Mouse (Mus musculus) megakaryocyte, embryonic 14.5 days (primary cell): Measurements from ENCODE around the gene Serpine2.

Source experiments
- FLI1 ChIP-seq: IDR thresholded peaks from 2 replicates; pipeline ENCODE4 v1.6.1; 2012; ENCODE audit warnings: low read length, inconsistent platforms, mixed read lengths
- GATA1 ChIP-seq: IDR thresholded peaks from 3 replicates; pipeline ENCODE4 v1.6.1; 2012; ENCODE audit warnings: mixed read lengths, low read length, inconsistent platforms, borderline replicate concordance

DNA sequence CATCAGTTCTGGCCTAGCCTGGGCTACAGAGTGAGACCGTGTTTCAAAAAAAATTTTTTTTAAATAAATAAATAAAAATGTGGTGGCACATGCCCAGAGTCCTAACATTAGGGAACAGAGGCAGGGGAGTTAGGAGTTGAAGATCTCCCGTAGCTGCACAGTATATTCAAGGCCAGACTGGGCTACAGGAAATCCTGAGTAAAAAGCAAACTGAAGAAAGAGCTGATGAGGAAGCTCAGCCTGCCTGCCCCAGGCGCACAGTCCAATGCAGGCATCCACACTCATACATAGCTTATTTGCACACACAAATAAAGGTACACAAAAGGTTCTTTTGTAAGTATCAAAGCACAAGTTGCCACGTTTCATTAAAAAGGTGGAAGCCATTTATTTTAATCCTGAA, 103.4 kb downstream of the Serpine2 start:
- TF ChIP-seq GATA1 (no peak), FLI1 (no peak)
